Mouse (Mus musculus): Measurements from ENCODE around the gene Gm44502.

Gene Gm44502

GRCm38 (mm10) chr15:89399716-89400115, 29.8 kb downstream of the Gm44502 start:
- DNase-seq (ENCODE audit: low spot score in 2 of 2), result no peak

DNA sequence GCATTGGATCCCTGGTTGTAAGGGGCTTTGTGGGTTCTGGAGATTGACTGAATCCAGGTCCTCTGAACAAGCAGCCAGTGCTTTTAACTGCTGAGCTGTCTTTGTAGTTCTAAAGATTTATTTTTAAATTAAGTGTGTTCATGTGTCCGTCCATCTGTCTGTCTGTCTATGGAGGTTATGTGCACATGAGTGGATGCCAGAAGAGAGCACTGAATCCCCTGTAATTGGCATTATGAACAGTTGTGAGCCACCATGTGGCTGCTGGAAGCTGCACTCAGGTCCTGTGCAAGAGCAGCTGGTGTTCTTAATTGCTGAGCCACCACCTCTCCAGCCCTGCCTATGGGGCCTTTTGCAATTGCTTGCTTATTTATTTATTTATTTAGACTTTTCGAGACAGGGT, 31.4 kb downstream of the Gm44502 start:
- no peak for DNase-seq (ENCODE audit: low spot score in 2 of 2)

GRCm38 (mm10) chr15:89396883-89397282, 32.6 kb downstream of the Gm44502 start:
- DNase-seq (ENCODE audit: low spot score in 2 of 2), result no peak

- DNase-seq (ENCODE audit: low spot score in 2 of 2), result no peak
These were observed 39.4 kb downstream of the Gm44502 start for GRCm38 (mm10) chr15:89390081-89390480.

DNA sequence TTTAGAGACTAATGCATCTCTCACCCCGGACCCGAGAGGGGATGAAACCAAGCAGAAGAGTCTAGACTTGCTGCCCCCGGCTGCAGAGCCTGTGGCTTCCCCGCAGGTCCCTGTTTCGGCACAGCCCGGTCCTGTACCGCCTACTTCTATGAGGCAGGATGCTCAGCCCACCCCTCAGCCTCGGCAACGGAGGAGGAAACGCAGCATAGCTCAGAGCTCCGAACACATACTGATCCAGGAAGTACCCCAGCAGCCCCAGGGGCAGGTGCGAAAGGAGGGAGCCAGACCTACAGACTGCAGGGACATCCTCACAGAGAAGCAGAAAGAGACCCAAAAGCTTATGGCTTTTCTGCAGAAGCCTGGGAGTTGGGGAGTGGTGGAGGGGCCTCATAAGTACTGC, 42.4 kb downstream of the Gm44502 start:
- no peak for DNase-seq (ENCODE audit: low spot score in 2 of 2)

GRCm38 (mm10) chr15:89384617-89385016, 44.9 kb downstream of the Gm44502 start, which contains the start of gene Klhdc7b:
Gene Klhdc7b, plus strand, starts transcription at chr15:89384917.
- no peak for DNase-seq (ENCODE audit: low spot score in 2 of 2)

- DNase-seq (ENCODE audit: low spot score in 2 of 2), result peak; percentile 75 to 83
These were observed 50.1 kb downstream of the Gm44502 start for GRCm38 (mm10) chr15:89379429-89379828.

- peak; percentile 25 to 70 for DNase-seq (ENCODE audit: low spot score in 2 of 2)
These were observed 50.6 kb downstream of the Gm44502 start, which contains the start of gene Odf3b for GRCm38 (mm10) chr15:89378831-89379401. Gene Odf3b, minus strand, starts transcription at chr15:89379282.

DNA sequence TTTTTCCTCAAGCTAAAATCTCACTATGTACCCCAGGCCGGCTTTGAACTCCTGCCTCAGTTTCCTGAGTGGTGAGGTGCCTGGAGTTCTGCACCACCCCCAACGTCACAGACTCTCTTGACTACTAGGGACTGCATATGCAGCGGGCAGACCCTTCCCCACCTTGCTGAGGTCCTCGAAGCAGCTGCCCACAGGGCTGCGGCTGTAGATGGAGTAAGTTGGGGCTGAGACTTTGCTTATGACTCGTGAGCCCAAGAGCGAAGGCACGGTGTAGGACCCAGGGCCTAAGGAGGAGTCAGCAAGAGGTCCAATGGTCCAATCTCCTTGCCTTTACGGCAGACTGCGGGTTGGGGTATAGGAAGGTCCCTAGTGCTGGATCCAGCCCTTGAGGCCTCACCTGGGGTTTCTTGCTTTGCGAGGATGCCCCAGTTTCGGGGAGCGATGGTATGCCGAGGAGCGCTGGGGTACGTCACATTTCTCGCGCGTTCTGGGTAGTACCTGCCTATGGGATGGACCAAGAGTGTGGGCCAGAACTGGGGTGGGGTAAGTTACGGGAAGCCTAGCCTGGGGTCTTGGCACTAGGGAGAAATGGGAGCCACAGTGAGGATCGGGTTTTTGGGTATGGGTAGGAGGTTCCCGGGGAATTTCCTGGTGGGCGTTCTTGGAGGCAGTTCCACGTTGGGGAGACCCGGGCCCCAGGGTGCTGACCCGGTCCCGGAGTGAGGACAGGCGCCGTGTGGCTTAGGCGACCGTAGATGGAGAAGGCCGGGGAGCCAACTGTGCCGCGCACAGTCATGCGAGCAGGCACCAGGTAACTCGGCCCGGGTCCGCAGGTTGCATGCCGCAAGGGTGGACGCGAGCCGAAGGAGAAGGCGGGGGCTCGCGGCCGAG, 51.3 kb downstream of the Gm44502 start:
- DNase-seq (ENCODE audit: low spot score in 2 of 2), result no peak

GRCm38 (mm10) chr15:89377362-89377761, 52.1 kb downstream of the Gm44502 start:
- no peak for DNase-seq (ENCODE audit: low spot score in 2 of 2)

GRCm38 (mm10) chr15:89376957-89377356, 52.5 kb downstream of the Gm44502 start, which contains the start of gene Tymp:
Gene Tymp, minus strand, starts transcription at chr15:89377039.
- DNase-seq (ENCODE audit: low spot score in 2 of 2), result no peak

- DNase-seq (ENCODE audit: low spot score in 2 of 2), result no peak
These were observed 53.5 kb downstream of the Gm44502 start for GRCm38 (mm10) chr15:89376040-89376439.

DNA sequence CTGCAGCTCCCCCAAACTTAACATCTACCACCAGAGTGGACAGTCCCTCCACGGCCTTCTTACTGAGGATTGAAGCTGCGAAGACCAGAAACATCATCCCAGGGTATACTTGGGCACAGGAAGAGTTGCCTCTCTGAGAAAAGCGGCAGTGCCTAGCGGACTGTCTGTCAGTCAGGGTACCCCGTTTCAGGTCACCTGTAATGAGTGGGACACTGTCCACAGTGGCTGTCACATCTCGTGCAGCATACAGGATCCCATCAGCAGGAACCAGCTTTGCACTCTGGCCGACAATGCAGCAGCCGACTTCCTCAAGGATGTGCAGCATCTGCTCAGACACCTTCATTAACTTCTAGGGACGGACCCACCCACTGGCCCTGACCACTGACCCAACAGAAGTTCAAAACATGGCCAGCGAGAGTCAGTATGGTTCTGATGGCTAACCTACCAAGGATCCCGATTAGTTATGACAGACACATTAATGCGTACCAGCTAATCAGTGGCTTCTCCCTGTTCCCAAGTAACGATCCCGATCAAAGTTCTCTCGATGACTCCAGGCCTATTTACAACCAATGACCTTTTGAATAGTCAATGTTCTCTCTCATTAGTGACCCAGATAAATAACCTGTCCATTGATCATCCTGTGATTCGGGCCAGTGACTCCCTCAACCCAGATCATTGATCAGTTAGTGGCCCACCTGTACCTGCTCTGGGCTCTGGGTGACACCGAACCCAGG, 54.5 kb downstream of the Gm44502 start:
- no peak for DNase-seq (ENCODE audit: low spot score in 2 of 2)

GRCm38 (mm10) chr15:89374340-89374739, 55.2 kb downstream of the Gm44502 start:
- peak in 1 of 2 experiments; percentile 57 for DNase-seq (ENCODE audit: low spot score in 2 of 2)

- DNase-seq (ENCODE audit: low spot score in 2 of 2), result peak; percentile 93 to 99
These were observed 55.7 kb downstream of the Gm44502 start, which contains the start of gene Sco2 for GRCm38 (mm10) chr15:89373762-89374248. Gene Sco2, minus strand, starts transcription at chr15:89373846.

GRCm38 (mm10) chr15:89373027-89373761, 56.3 kb downstream of the Gm44502 start:
- peak; percentile 88 to 95 for DNase-seq (ENCODE audit: low spot score in 2 of 2)

- peak in 1 of 2 experiments; percentile 60 for DNase-seq (ENCODE audit: low spot score in 2 of 2)
These were observed 57.0 kb downstream of the Gm44502 start for GRCm38 (mm10) chr15:89372536-89372935.

DNA sequence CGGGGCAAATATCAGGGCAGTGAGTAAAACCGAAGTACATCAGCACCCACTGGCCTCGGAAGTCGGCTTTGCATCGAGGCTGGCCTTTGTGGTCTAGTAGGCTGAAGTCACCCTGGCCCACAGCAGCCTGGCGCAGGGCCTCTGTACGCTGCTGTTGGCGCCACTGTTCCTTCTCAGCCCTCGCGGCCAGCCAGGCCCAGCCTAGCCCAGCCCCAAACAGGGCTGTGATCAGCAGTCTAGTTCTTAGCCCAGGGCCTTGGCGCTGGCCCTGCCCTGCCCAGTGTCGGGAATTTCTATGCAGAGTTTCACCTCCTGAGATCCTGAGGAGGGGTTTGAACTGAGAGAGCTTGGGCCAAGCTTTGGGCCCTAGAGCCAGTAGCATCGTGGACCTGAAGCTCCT, 57.4 kb downstream of the Gm44502 start:
- DNase-seq (ENCODE audit: low spot score in 2 of 2), result peak in 1 of 2 experiments; percentile 63

All from spleen, postnatal 4 days (tissue).